Mouse (Mus musculus) heart, adult 2 months (tissue): ENCODE measurements around the gene Vmn2r78.

Experiments used
- CTCF ChIP-seq: fragments of 200-600 bp; IDR thresholded peaks from 2 replicates; pipeline ENCODE4 v1.8.1; 2022; ENCODE audit warnings: antibody characterized with exemption, mild to moderate bottlenecking, moderate library complexity
- EP300 ChIP-seq: fragments of 200-500 bp; IDR thresholded peaks from 2 replicates; pipeline ENCODE4 v1.6.1; 2011; ENCODE audit warnings: low read depth, low read length, control low read depth; ENCODE audit not compliant: insufficient read depth
- POLR2A ChIP-seq: fragments of 200-500 bp; IDR thresholded peaks from 2 replicates; pipeline ENCODE4 v1.6.1; 2011; ENCODE audit warnings: mild to moderate bottlenecking, low read depth, low read length, control low read depth; ENCODE audit not compliant: insufficient read depth

DNA sequence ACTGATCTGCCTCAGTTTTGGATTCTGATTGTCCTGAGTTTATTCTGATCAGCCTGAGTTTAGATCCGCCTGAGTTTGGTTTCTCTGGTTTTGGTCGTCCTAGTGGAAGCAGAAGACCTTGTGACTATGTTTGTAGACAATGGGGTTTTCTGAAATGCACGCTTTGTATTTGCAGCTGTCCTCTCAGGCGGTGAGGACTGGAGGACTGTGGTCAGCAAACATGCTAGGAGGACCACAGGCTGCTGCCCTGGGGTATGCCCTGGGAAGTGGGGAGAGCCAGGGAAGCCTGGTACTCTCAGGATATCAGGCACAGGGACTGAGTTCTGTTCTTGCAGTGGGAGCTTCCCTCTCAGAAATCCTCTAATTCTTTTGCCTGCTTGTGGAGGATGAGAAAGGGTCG, 22.4 kb downstream of the Vmn2r78 start:
- TF ChIP-seq CTCF: no peak
- no peak for TF ChIP-seq EP300
- TF ChIP-seq POLR2A: no peak
